ENCODE assay signal across 34 mouse cellular contexts in the genomic region with DNA sequence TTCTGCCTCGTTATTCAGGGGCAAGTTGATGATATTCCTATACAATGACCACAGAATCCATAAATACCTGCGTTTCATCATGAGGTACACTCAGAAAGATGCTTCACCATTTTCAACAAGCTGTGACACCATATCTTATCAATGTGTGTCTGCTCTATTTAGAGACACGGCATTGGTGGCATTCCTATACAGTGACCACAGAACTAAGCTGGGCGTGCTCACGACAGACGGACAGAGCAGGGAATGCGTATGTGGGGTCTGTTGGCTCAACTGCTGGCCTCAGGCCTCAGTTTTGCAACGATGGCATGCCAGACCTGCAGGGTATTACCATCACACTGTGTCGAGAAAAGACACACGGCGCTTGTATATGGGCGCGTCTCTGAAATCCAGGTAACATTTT. TPM values are rescaled to one million over a fixed set of nuclear protein-coding genes. Genes with fewer than 3 reads are reported as not detected.
DNase-seq lines count a peak whose midpoint lies in the region; ATAC-seq and TF ChIP-seq lines count a peak whose summit lies in the region.
"Had no signal": no experiment of that assay in that cellular context is flagged by ENCODE, and none has a peak within 500 bp of the region (broad histone marks: within the 10 kb centered on the region; RNA-seq: fewer than 3 reads in every experiment).

No protein-coding gene starts in this region.

- H3K36me3 ChIP-seq in heart, adult 2 months (ENCODE audit: control insufficient read depth, insufficient read depth, low read length) = no peaks in the 10 kb centered on the region
- peaks cover 44% of the 10 kb centered on the region for H3K36me3 ChIP-seq in heart, embryonic 13.5 days
- peaks cover 4% of the 10 kb centered on the region; the same call in 1 of the 2 replicates for H3K36me3 ChIP-seq in liver, embryonic 11.5 days (ENCODE audit: control insufficient read depth, insufficient read depth, low read length)

- no peaks in the 10 kb centered on the region for H3K9me3 ChIP-seq in heart, embryonic 13.5 days
- no peaks in the 10 kb centered on the region for H3K9me3 ChIP-seq in liver, embryonic 11.5 days (ENCODE audit: control insufficient read depth, low read length)
- H3K9me3 ChIP-seq: embryonic facial prominence, embryonic 10.5 days; embryonic facial prominence, embryonic 15.5 days; forebrain, embryonic 12.5 days; hindbrain, embryonic 10.5 days; hindbrain, embryonic 15.5 days; liver, embryonic 13.5 days; midbrain, embryonic 10.5 days; midbrain, embryonic 15.5 days had no signal

- peak overlapping the region; percentile 63 for H3K4me2 ChIP-seq in heart, embryonic 13.5 days
- no peak overlapping the region for H3K4me2 ChIP-seq in liver, embryonic 11.5 days
- H3K4me2 ChIP-seq: embryonic facial prominence, embryonic 15.5 days; forebrain, embryonic 12.5 days; hindbrain, embryonic 15.5 days; liver, embryonic 13.5 days; midbrain, embryonic 15.5 days had no signal

- 47% methylated on average over 13 of the region's 13 CpGs for WGBS in heart, adult 2 months
- 38% methylated on average over 13 of the region's 13 CpGs for WGBS in heart, embryonic 13.5 days
- WGBS in liver, embryonic 11.5 days = 81% methylated on average over 13 of the region's 13 CpGs

- H3K27ac ChIP-seq in heart, adult 2 months = peak overlapping the region; percentile 98
- peak overlapping the region; percentile 97 for H3K27ac ChIP-seq in heart, embryonic 13.5 days (replicated peaks)
- H3K27ac ChIP-seq in liver, embryonic 11.5 days (ENCODE audit: low read depth, low read length) = no peak overlapping the region
- H3K27ac ChIP-seq in left cerebral cortex, adult 2 months = no peak overlapping the region
- H3K27ac ChIP-seq: embryonic facial prominence, embryonic 10.5 days; embryonic facial prominence, embryonic 15.5 days; forebrain, embryonic 12.5 days; hindbrain, embryonic 15.5 days; layer of hippocampus, adult 2 months; liver, embryonic 13.5 days; midbrain, embryonic 10.5 days; midbrain, embryonic 15.5 days; stomach, postnatal 0 days had no signal

- H3K4me1 ChIP-seq in heart, adult 2 months (ENCODE audit: control insufficient read depth, insufficient read depth, low read length) = no peaks in the 10 kb centered on the region
- peaks cover 24% of the 10 kb centered on the region for H3K4me1 ChIP-seq in heart, embryonic 13.5 days
- no peaks in the 10 kb centered on the region for H3K4me1 ChIP-seq in liver, embryonic 11.5 days (replicated peaks; ENCODE audit: control insufficient read depth, insufficient read depth, low read length)
- H3K4me1 ChIP-seq: forebrain, embryonic 12.5 days; hindbrain, embryonic 15.5 days; liver, embryonic 13.5 days; midbrain, embryonic 15.5 days had no signal

- intact Hi-C loops in heart, adult 2 months (cut with DNase I) = loop anchor here (2.0 kb wide), 1 partner anchor 22 kb away; no protein-coding TSS in a partner anchor
- intact Hi-C loops in heart, postnatal 10 days (cut with DNase I) = loop anchor here (1.0 kb wide), 1 partner anchor 94 kb away; the partner anchor contains the start of gene Lamp1
- intact Hi-C loops in left cerebral cortex, adult 2 months (cut with DNase I) = loop anchor here (5.0 kb wide), 2 partner anchors 96 to 121 kb away; partner anchors contain the start of gene Lamp1

- no peaks in the 10 kb centered on the region for H3K27me3 ChIP-seq in heart, adult 2 months (ENCODE audit: control insufficient read depth, insufficient read depth, low read length)
- H3K27me3 ChIP-seq in heart, embryonic 13.5 days (replicated peaks) = no peaks in the 10 kb centered on the region
- H3K27me3 ChIP-seq in liver, embryonic 11.5 days (replicated peaks; ENCODE audit: control insufficient read depth, insufficient read depth, low read length) = peaks cover 5% of the 10 kb centered on the region
- H3K27me3 ChIP-seq: embryonic facial prominence, embryonic 15.5 days; forebrain, embryonic 12.5 days; hindbrain, embryonic 15.5 days; midbrain, embryonic 15.5 days had no signal

- DNase-seq in heart, adult 2 months = peak; percentile 38 to 65
- peak; percentile 46 for DNase-seq in heart, adult 8-10 months (ENCODE audit: low spot score)
- DNase-seq in heart, postnatal 10 days = peak; percentile 75 to 76
- DNase-seq in liver, embryonic 11.5 days (ENCODE audit: low spot score) = no peak
- DNase-seq in left cerebral cortex, adult 2 months (ENCODE audit: extremely low spot score in 1 of 2, low spot score in 2 of 2) = no peak
- DNase-seq: adrenal gland, adult 2 months; adrenal gland, postnatal 36 days; B cell, adult 2 months; cerebellum, adult 2 months; cerebellum, postnatal 14 days; gastrocnemius, postnatal 36 days; kidney, adult 11 months; kidney, postnatal 36 days; liver, embryonic 13.5 days; lung, adult 2 months; lung, postnatal 10 days; right cerebral cortex, adult 18-20 months; thymus, adult 18-20 months; thymus, postnatal 36 days had no signal

- no peaks in the 10 kb centered on the region for H3K79me2 ChIP-seq in heart, adult 2 months (replicated peaks; ENCODE audit: control insufficient read depth, insufficient read depth, low read length)

- TF ChIP-seq CTCF in heart, adult 2 months (IDR thresholded peaks at IDR 0.05) = no peak
- TF ChIP-seq CTCF in left cerebral cortex, adult 2 months (IDR thresholded peaks at IDR 0.05) = no peak

- ATAC-seq in heart, embryonic 13.5 days (ENCODE audit: extremely low read depth, insufficient number of reproducible peaks, low FRiP score, low TSS enrichment) = peak; percentile 66
- ATAC-seq in liver, embryonic 11.5 days (replicated peaks; ENCODE audit: low FRiP score) = no peak
- no peak for ATAC-seq in megakaryocyte, adult 5-6 weeks (ENCODE audit: poor library complexity, severe bottlenecking)
- ATAC-seq: activated CD4-positive, CD25-positive, alpha-beta regulatory T cell, adult 4 months; inflammation-experienced regulatory T-cells, adult 6 months; midbrain, embryonic 15.5 days had no signal

- peak overlapping the region; percentile 53 for H3K4me3 ChIP-seq in heart, adult 2 months
- peak overlapping the region; percentile 61 for H3K4me3 ChIP-seq in heart, embryonic 13.5 days
- H3K4me3 ChIP-seq in liver, embryonic 11.5 days (ENCODE audit: low read depth, low read length) = no peak overlapping the region
- H3K4me3 ChIP-seq in left cerebral cortex, adult 2 months = no peak overlapping the region
- H3K4me3 ChIP-seq: embryonic facial prominence, embryonic 10.5 days; embryonic facial prominence, embryonic 15.5 days; forebrain, embryonic 12.5 days; hindbrain, embryonic 10.5 days; hindbrain, embryonic 15.5 days; layer of hippocampus, adult 2 months; liver, embryonic 13.5 days; midbrain, embryonic 10.5 days; midbrain, embryonic 15.5 days had no signal

- peak overlapping the region; percentile 78 for H3K9ac ChIP-seq in heart, adult 2 months (ENCODE audit: low read depth, low read length)
- H3K9ac ChIP-seq in heart, embryonic 13.5 days = peak overlapping the region; percentile 87
- H3K9ac ChIP-seq in liver, embryonic 11.5 days (ENCODE audit: low read depth, low read length) = no peak overlapping the region
- H3K9ac ChIP-seq: embryonic facial prominence, embryonic 15.5 days; forebrain, embryonic 12.5 days; hindbrain, embryonic 15.5 days; liver, embryonic 13.5 days; midbrain, embryonic 15.5 days had no signal

- peak; percentile 72 for TF ChIP-seq POLR2A in heart, adult 2 months (IDR thresholded peaks at IDR 0.05; ENCODE audit: insufficient read depth, low read depth, low read length)

- peak; percentile 81; the same call in 1 of the 2 replicates for TF ChIP-seq EP300 in heart, adult 2 months (IDR thresholded peaks at IDR 0.05; ENCODE audit: insufficient read depth, low read depth, low read length)

RNA-seq across cellular contexts. Expression of gene Adprhl1, which starts 1.1 kb away (rescaled TPM):
- total RNA-seq in heart, adult 2 months (2021) = 100 to 1,000 TPM; 587 to 599 TPM
- polyA plus RNA-seq in heart, adult 2 months (2012; rRNA removed) = 371 and 464 TPM in 2 replicates
- 100 to 1,000 TPM; 586 to 686 (median 600) TPM for total RNA-seq in heart, adult 8-10 months (2022)
- 170 and 207 TPM in 2 replicates for polyA plus RNA-seq in heart, embryonic 13.5 days (2015; fragmentation: Nextera tagmentation; extraction: Ambion mirVana)
- total RNA-seq in heart, postnatal 10 days (2021) = 100 to 1,000 TPM; 418 to 470 TPM
- polyA plus RNA-seq in liver, embryonic 11.5 days (2014; fragmentation: Nextera tagmentation; extraction: Ambion mirVana) = 0.70 TPM in 1 of 2 replicates, not detected in the other
- not detected in 2 replicates for total RNA-seq in megakaryocyte, adult 5-6 weeks (2015)
- not detected in 2 replicates for total RNA-seq in megakaryocyte, adult 5-6 weeks (2017)
- 1 to 10 TPM; 1.4 to 1.7 TPM for total RNA-seq in left cerebral cortex, adult 2 months (2021)
- total RNA-seq: CH12.LX; neutrophil, adult 5-6 weeks had no signal
- polyA plus RNA-seq: activated CD4-positive, CD25-positive, alpha-beta regulatory T cell, adult 4 months; forebrain, embryonic 12.5 days; inflammation-experienced regulatory T-cells, adult 6 months; midbrain, embryonic 10.5 days; midbrain, embryonic 15.5 days had no signal

RNA-seq across cellular contexts. Expression of gene Dcun1d2, which starts 35.1 kb away (rescaled TPM):
- 10 to 100 TPM; 63.1 to 64.6 TPM for total RNA-seq in heart, adult 2 months (2021)
- polyA plus RNA-seq in heart, adult 2 months (2012; rRNA removed) = 52.1 and 74.2 TPM in 2 replicates
- total RNA-seq in heart, adult 8-10 months (2022) = 10 to 100 TPM; 67.1 to 79.4 (median 73.3) TPM
- 24.6 and 26.7 TPM in 2 replicates for polyA plus RNA-seq in heart, embryonic 13.5 days (2015; fragmentation: Nextera tagmentation; extraction: Ambion mirVana)
- total RNA-seq in heart, postnatal 10 days (2021) = 10 to 100 TPM; 33.8 to 41.8 TPM
- polyA plus RNA-seq in liver, embryonic 11.5 days (2014; fragmentation: Nextera tagmentation; extraction: Ambion mirVana) = 20.9 and 22.0 TPM in 2 replicates
- total RNA-seq in megakaryocyte, adult 5-6 weeks (2015) = 10.6 and 10.8 TPM in 2 replicates
- 14.6 and 19.7 TPM in 2 replicates for total RNA-seq in megakaryocyte, adult 5-6 weeks (2017)
- total RNA-seq in left cerebral cortex, adult 2 months (2021) = 10 to 100 TPM; 40.5 to 46.0 TPM

RNA-seq across cellular contexts. Expression of gene Tmco3, which starts 35.2 kb away (rescaled TPM):
- 10 to 100 TPM; 24.4 to 29.4 TPM for total RNA-seq in heart, adult 2 months (2021)
- 29.1 and 30.0 TPM in 2 replicates for polyA plus RNA-seq in heart, adult 2 months (2012; rRNA removed)
- total RNA-seq in heart, adult 8-10 months (2022) = 10 to 100 TPM; 28.3 to 38.8 (median 33.8) TPM
- 32.2 and 36.0 TPM in 2 replicates for polyA plus RNA-seq in heart, embryonic 13.5 days (2015; fragmentation: Nextera tagmentation; extraction: Ambion mirVana)
- 10 to 100 TPM; 24.5 to 27.3 TPM for total RNA-seq in heart, postnatal 10 days (2021)
- 18.8 and 19.7 TPM in 2 replicates for polyA plus RNA-seq in liver, embryonic 11.5 days (2014; fragmentation: Nextera tagmentation; extraction: Ambion mirVana)
- total RNA-seq in megakaryocyte, adult 5-6 weeks (2015) = 11.2 and 16.0 TPM in 2 replicates
- 8.2 and 8.9 TPM in 2 replicates for total RNA-seq in megakaryocyte, adult 5-6 weeks (2017)
- total RNA-seq in left cerebral cortex, adult 2 months (2021) = 10 to 100 TPM; 47.3 to 51.9 TPM

RNA-seq across cellular contexts. Expression of gene Grtp1, which starts 52.4 kb away (rescaled TPM):
- 1 to 10 TPM; 3.9 to 5.1 TPM for total RNA-seq in heart, adult 2 months (2021)
- polyA plus RNA-seq in heart, adult 2 months (2012; rRNA removed) = 3.8 and 5.6 TPM in 2 replicates
- 1 to 10 TPM; 3.7 to 6.6 (median 4.6) TPM for total RNA-seq in heart, adult 8-10 months (2022)
- 17.1 and 19.9 TPM in 2 replicates for polyA plus RNA-seq in heart, embryonic 13.5 days (2015; fragmentation: Nextera tagmentation; extraction: Ambion mirVana)
- 1 to 10 TPM; 2.5 to 2.6 TPM for total RNA-seq in heart, postnatal 10 days (2021)
- 19.7 and 23.3 TPM in 2 replicates for polyA plus RNA-seq in liver, embryonic 11.5 days (2014; fragmentation: Nextera tagmentation; extraction: Ambion mirVana)
- total RNA-seq in megakaryocyte, adult 5-6 weeks (2015) = 0.22 and 0.80 TPM in 2 replicates
- total RNA-seq in megakaryocyte, adult 5-6 weeks (2017) = 0.53 TPM in 1 of 2 replicates, not detected in the other
- total RNA-seq in left cerebral cortex, adult 2 months (2021) = 1 to 10 TPM; 3.1 to 5.0 TPM

Comparison
In these comparisons a context has a peak if more than half of its experiments do, and no peak if none do; other contexts are left out.
1. DNase-seq: peak in heart, adult 2 months (2 of 2), heart, adult 8-10 months (single experiment) and heart, postnatal 10 days (2 of 2); none in liver, embryonic 11.5 days (single experiment) and left cerebral cortex, adult 2 months (0 of 2).
2. H3K27ac ChIP-seq: peak in heart, adult 2 months (single experiment) and heart, embryonic 13.5 days (single experiment); none in liver, embryonic 11.5 days (single experiment) and left cerebral cortex, adult 2 months (single experiment).
3. H3K4me3 ChIP-seq: peak in heart, adult 2 months (single experiment) and heart, embryonic 13.5 days (single experiment); none in liver, embryonic 11.5 days (single experiment) and left cerebral cortex, adult 2 months (single experiment).
4. RNA of gene Adprhl1, which starts 1.1 kb away (total RNA-seq): 586 to 686 TPM in heart, adult 8-10 months, 587 to 599 TPM in heart, adult 2 months and 418 to 470 TPM in heart, postnatal 10 days; 1.4 to 1.7 TPM in left cerebral cortex, adult 2 months and not detected in megakaryocyte, adult 5-6 weeks; every median in the first group is over 100 times any median in the second.